Mouse (Mus musculus): ENCODE results near the gene Wdr26. TPM values are rescaled to one million over a fixed set of nuclear protein-coding genes. Genes with fewer than 3 reads are reported as not detected.

Wdr26 gene
- polyA plus RNA-seq, 1 experiment from 2014 or later = 33.3 TPM

- H3K4me3 ChIP-seq (replicated peaks) = peak overlapping the region; percentile 87; the same call in 1 of the 2 replicates
- H3K4me2 ChIP-seq = no peak overlapping the region
- H3K27ac ChIP-seq = no peak overlapping the region
- ATAC-seq (ENCODE audit: insufficient read depth, low FRiP score, low read depth) = no peak
- no peaks in the 10 kb centered on the region for H3K27me3 ChIP-seq (replicated peaks)
- no peaks in the 10 kb centered on the region for H3K9me3 ChIP-seq
- WGBS = 68% methylated on average over 3 of the region's 3 CpGs
- 0 out of 2 replicates have a peak, but pooled peaks cover 3% of the 10 kb centered on the region for H3K36me3 ChIP-seq
- H3K4me1 ChIP-seq = peaks cover 3% of the 10 kb centered on the region; the same call in 1 of the 2 replicates
- no peak overlapping the region for H3K9ac ChIP-seq
These were observed 61.4 kb downstream of the Wdr26 start for GRCm38 (mm10) chr1:181150431-181150826.

GRCm38 (mm10) chr1:181149373-181150017 lies 62.3 kb downstream of the Wdr26 start:
- 80% methylated on average over 3 of the region's 3 CpGs for WGBS
- ATAC-seq (ENCODE audit: insufficient read depth, low FRiP score, low read depth) = no peak
- Histone ChIP-seq H3K27ac (no peak overlapping the region), H3K9ac (no peak overlapping the region), H3K4me3 (replicated peaks) (no peak overlapping the region), H3K9me3 (no peaks in the 10 kb centered on the region), H3K4me1 (peaks cover 9% of the 10 kb centered on the region; the same call in 1 of the 2 replicates), H3K27me3 (replicated peaks) (no peaks in the 10 kb centered on the region), H3K4me2 (no peak overlapping the region), H3K36me3 (no peaks in the 10 kb centered on the region)

GRCm38 (mm10) chr1:181148540-181148939 lies 63.3 kb downstream of the Wdr26 start:
- Histone ChIP-seq H3K27me3 (replicated peaks) (no peaks in the 10 kb centered on the region), H3K4me1 (peaks cover 9% of the 10 kb centered on the region; the same call in 1 of the 2 replicates), H3K4me2 (no peak overlapping the region), H3K9ac (no peak overlapping the region), H3K27ac (peak overlapping the region; percentile 51; the same call in 1 of the 2 replicates), H3K4me3 (replicated peaks) (no peak overlapping the region), H3K36me3 (no peaks in the 10 kb centered on the region), H3K9me3 (no peaks in the 10 kb centered on the region)
- ATAC-seq (ENCODE audit: insufficient read depth, low FRiP score, low read depth) = no peak
- WGBS = 53% methylated on average over 5 of the region's 5 CpGs

GRCm38 (mm10) chr1:181146187-181146586 lies 65.6 kb downstream of the Wdr26 start:
- Histone ChIP-seq H3K36me3 (no peaks in the 10 kb centered on the region), H3K4me3 (replicated peaks) (no peak overlapping the region), H3K27ac (no peak overlapping the region), H3K9ac (no peak overlapping the region), H3K4me1 (peaks cover 9% of the 10 kb centered on the region; the same call in 1 of the 2 replicates), H3K9me3 (no peaks in the 10 kb centered on the region), H3K4me2 (no peak overlapping the region), H3K27me3 (replicated peaks) (no peaks in the 10 kb centered on the region)
- no peak for ATAC-seq (ENCODE audit: insufficient read depth, low FRiP score, low read depth)
- WGBS = 82% methylated on average over 2 of the region's 2 CpGs

GRCm38 (mm10) chr1:181144966-181145365 lies 66.8 kb downstream of the Wdr26 start:
- Histone ChIP-seq H3K27ac (peak overlapping the region; percentile 94), H3K4me2 (peak overlapping the region; percentile 60), H3K36me3 (peaks cover 4% of the 10 kb centered on the region), H3K27me3 (replicated peaks) (no peaks in the 10 kb centered on the region), H3K4me1 (peaks cover 9% of the 10 kb centered on the region; the same call in 1 of the 2 replicates), H3K9me3 (no peaks in the 10 kb centered on the region), H3K9ac (peak overlapping the region; percentile 37; the same call in 1 of the 2 replicates), H3K4me3 (replicated peaks) (peak overlapping the region; percentile 92)
- WGBS = 8% methylated on average over 12 of the region's 12 CpGs
- no peak for ATAC-seq (ENCODE audit: insufficient read depth, low FRiP score, low read depth)

GRCm38 (mm10) chr1:181143950-181144836 lies 67.6 kb downstream of the Wdr26 start, which contains the start of the genes Nvl and Cnih4:
Gene Nvl (minus strand): TSS chr1:181144204.
Gene Cnih4 (plus strand): TSS chr1:181144693.
- ATAC-seq (ENCODE audit: insufficient read depth, low FRiP score, low read depth) = peak; percentile 99
- Histone ChIP-seq H3K9ac (peak within 1 kb of the TSS; percentile 58), H3K27ac (peak within 1 kb of the TSS; percentile 94), H3K27me3 (replicated peaks) (no peaks in the 10 kb centered on the region), H3K4me3 (replicated peaks) (peak within 1 kb of the TSS; percentile 92), H3K36me3 (peaks cover 8% of the 10 kb centered on the region), H3K4me1 (peaks cover 9% of the 10 kb centered on the region; the same call in 1 of the 2 replicates), H3K9me3 (no peaks in the 10 kb centered on the region), H3K4me2 (peak within 1 kb of the TSS; percentile 67)
- whole genome bisulfite sequencing = under 1% methylated on average over 52 of the region's 52 CpGs

GRCm38 (mm10) chr1:181143609-181143949 lies 68.2 kb downstream of the Wdr26 start:
- no peaks in the 10 kb centered on the region for H3K9me3 ChIP-seq
- WGBS = under 1% methylated on average over 12 of the region's 12 CpGs
- H3K36me3 ChIP-seq = peaks cover 8% of the 10 kb centered on the region
- H3K27me3 ChIP-seq (replicated peaks) = no peaks in the 10 kb centered on the region
- peak overlapping the region; percentile 92 for H3K4me3 ChIP-seq (replicated peaks)
- H3K27ac ChIP-seq = peak overlapping the region; percentile 94
- ATAC-seq (ENCODE audit: insufficient read depth, low FRiP score, low read depth) = peak; percentile 28
- H3K4me2 ChIP-seq = peak overlapping the region; percentile 67
- peak overlapping the region; percentile 58 for H3K9ac ChIP-seq
- H3K4me1 ChIP-seq = peaks cover 9% of the 10 kb centered on the region; the same call in 1 of the 2 replicates

GRCm38 (mm10) chr1:181138730-181139129 lies 73.1 kb downstream of the Wdr26 start:
- no peak overlapping the region for H3K4me2 ChIP-seq
- WGBS = 90% methylated on average over 7 of the region's 7 CpGs
- peaks cover 25% of the 10 kb centered on the region for H3K36me3 ChIP-seq
- no peaks in the 10 kb centered on the region for H3K4me1 ChIP-seq
- ATAC-seq (ENCODE audit: insufficient read depth, low FRiP score, low read depth) = no peak
- H3K27ac ChIP-seq = no peak overlapping the region
- no peak overlapping the region for H3K4me3 ChIP-seq (replicated peaks)
- no peak overlapping the region for H3K9ac ChIP-seq
- H3K9me3 ChIP-seq = no peaks in the 10 kb centered on the region
- no peaks in the 10 kb centered on the region for H3K27me3 ChIP-seq (replicated peaks)

- ATAC-seq (ENCODE audit: insufficient read depth, low FRiP score, low read depth) = no peak
- Histone ChIP-seq H3K4me2 (no peak overlapping the region), H3K4me1 (no peaks in the 10 kb centered on the region), H3K9me3 (no peaks in the 10 kb centered on the region), H3K9ac (no peak overlapping the region), H3K27me3 (replicated peaks) (no peaks in the 10 kb centered on the region), H3K4me3 (replicated peaks) (no peak overlapping the region), H3K36me3 (peaks cover 47% of the 10 kb centered on the region), H3K27ac (no peak overlapping the region)
- 87% methylated on average over 6 of the region's 6 CpGs for WGBS
These were observed 79.9 kb downstream of the Wdr26 start for GRCm38 (mm10) chr1:181131915-181132314.

- H3K9ac ChIP-seq = no peak overlapping the region
- H3K27me3 ChIP-seq (replicated peaks) = no peaks in the 10 kb centered on the region
- H3K36me3 ChIP-seq = peaks cover 52% of the 10 kb centered on the region
- H3K4me1 ChIP-seq = no peaks in the 10 kb centered on the region
- H3K27ac ChIP-seq = no peak overlapping the region
- WGBS = 90% methylated on average over 9 of the region's 9 CpGs
- no peak for ATAC-seq (ENCODE audit: insufficient read depth, low FRiP score, low read depth)
- no peak overlapping the region for H3K4me3 ChIP-seq (replicated peaks)
- no peak overlapping the region for H3K4me2 ChIP-seq
- no peaks in the 10 kb centered on the region for H3K9me3 ChIP-seq
These were observed 85.0 kb downstream of the Wdr26 start for GRCm38 (mm10) chr1:181126766-181127165.

- Histone ChIP-seq H3K9me3 (no peaks in the 10 kb centered on the region), H3K4me2 (no peak overlapping the region), H3K27me3 (replicated peaks) (no peaks in the 10 kb centered on the region), H3K36me3 (peaks cover 54% of the 10 kb centered on the region), H3K4me1 (no peaks in the 10 kb centered on the region), H3K9ac (no peak overlapping the region), H3K4me3 (replicated peaks) (no peak overlapping the region), H3K27ac (no peak overlapping the region)
- WGBS = 97% methylated on average over 3 of the region's 3 CpGs
- ATAC-seq (ENCODE audit: insufficient read depth, low FRiP score, low read depth) = no peak
These were observed 85.9 kb downstream of the Wdr26 start for GRCm38 (mm10) chr1:181125916-181126315.

- Histone ChIP-seq H3K36me3 (peaks cover 50% of the 10 kb centered on the region), H3K4me3 (replicated peaks) (no peak overlapping the region), H3K27me3 (replicated peaks) (no peaks in the 10 kb centered on the region), H3K27ac (no peak overlapping the region), H3K9me3 (no peaks in the 10 kb centered on the region), H3K4me2 (no peak overlapping the region), H3K4me1 (no peaks in the 10 kb centered on the region), H3K9ac (no peak overlapping the region)
- 90% methylated on average over 2 of the region's 2 CpGs for WGBS
- no peak for ATAC-seq (ENCODE audit: insufficient read depth, low FRiP score, low read depth)
These were observed 87.7 kb downstream of the Wdr26 start for GRCm38 (mm10) chr1:181124145-181124544.

Measured in stomach, embryonic 15.5 days (tissue).